Mouse (Mus musculus) midbrain, embryonic 10.5 days (tissue): ENCODE measurements at regions not wholly inside any gene's neighbourhood (a gene's known extent, or its start where the extent isn't known, plus 50 kb on each side); places are given as distances from the start of the nearest gene placed in this dataset.

Experiments used
- DNase-seq: peaks from one replicate; pipeline ENCODE4 v3.0.0-alpha.2; 2017; ENCODE audit warnings: low spot score
- H3K27ac ChIP-seq: fragments of 300-500 bp; sonication (generic); replicated peaks from 2 replicates; pipeline ENCODE4 v1.5.1; 2016; ENCODE audit warnings: mild to moderate bottlenecking
- H3K27me3 ChIP-seq: fragments of 300-500 bp; sonication (generic); 2 replicates; pipeline ENCODE4 v1.6.1; 2016; ENCODE audit warnings: low read depth, mild to moderate bottlenecking; ENCODE audit not compliant: poor library complexity, severe bottlenecking
- H3K36me3 ChIP-seq: fragments of 300-500 bp; sonication (generic); 2 replicates; pipeline ENCODE4 v1.6.1; 2016; ENCODE audit warnings: mild to moderate bottlenecking, moderate library complexity
- H3K4me1 ChIP-seq: fragments of 300-500 bp; sonication (generic); 2 replicates; pipeline ENCODE4 v1.6.1; 2016
- H3K4me3 ChIP-seq: fragments of 300-500 bp; sonication (generic); 2 replicates; pipeline ENCODE4 v1.5.1; 2016; ENCODE audit warnings: mild to moderate bottlenecking, moderate library complexity
- H3K9me3 ChIP-seq: fragments of 300-500 bp; sonication (generic); replicated peaks from 2 replicates; pipeline ENCODE4 v1.6.1; 2016; ENCODE audit warnings: mild to moderate bottlenecking
- WGBS: fragments of 180-500 bp; shearing (Covaris S2); methylation state at CpG from one replicate; pipeline ENCODE4 v1.1.7; 2016; 5-methylcytosine and 5-hydroxymethylcytosine counted together

DNA sequence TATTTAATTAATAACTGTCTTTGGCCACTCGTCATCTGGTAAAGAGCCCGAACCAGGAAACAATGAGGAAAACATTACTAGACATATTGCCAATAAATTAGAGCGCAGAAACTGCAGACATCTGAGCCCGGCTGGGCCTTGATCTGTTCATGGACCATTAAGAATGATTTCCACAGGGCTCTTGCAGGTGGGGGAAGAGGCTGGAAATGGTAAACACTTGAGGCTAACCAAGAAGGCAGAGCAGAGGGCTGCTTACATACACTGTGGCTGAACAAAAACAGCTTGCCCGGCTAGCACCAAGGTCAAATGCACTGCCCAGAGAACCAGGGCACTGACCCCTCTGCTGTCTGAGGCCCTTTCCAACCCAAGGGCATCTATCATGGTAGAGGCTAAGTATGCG, 115.5 kb upstream of the Twist2 start:
- Histone ChIP-seq H3K4me3 (no peak overlapping the region), H3K27ac (no peak overlapping the region), H3K4me1 (peaks cover 4% of the 10 kb centered on the region), H3K36me3 (no peaks in the 10 kb centered on the region), H3K27me3 (no peaks in the 10 kb centered on the region), H3K9me3 (no peaks in the 10 kb centered on the region; the same call in 1 of the 2 replicates)
- DNase-seq = no peak
- 90% methylated on average over 6 of the region's 6 CpGs for WGBS

DNA sequence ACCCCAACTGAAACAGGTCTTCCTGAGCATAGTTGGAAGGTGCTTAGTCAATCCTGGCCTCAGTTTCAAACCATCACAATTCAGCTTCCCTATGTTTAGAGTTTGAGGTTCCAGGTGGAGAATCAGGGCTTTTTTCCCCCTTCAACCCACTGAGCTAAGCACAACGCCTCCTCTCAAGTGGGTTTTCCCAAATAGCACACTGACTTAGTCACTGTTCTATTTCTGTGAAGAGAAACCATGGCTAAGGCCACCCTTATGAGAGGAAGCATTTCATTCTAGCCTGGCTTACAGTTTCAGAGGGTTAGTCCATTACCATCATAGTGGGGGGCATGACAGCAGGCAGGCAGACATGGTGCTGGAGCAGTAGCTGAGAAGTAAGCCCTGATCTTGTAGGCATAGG, 109.7 kb upstream of the Twist2 start:
- Histone ChIP-seq H3K4me3 (no peak overlapping the region), H3K9me3 (0 out of 2 replicates have a peak, but pooled peaks cover 4% of the 10 kb centered on the region), H3K4me1 (peaks cover 4% of the 10 kb centered on the region), H3K27me3 (no peaks in the 10 kb centered on the region), H3K27ac (no peak overlapping the region), H3K36me3 (no peaks in the 10 kb centered on the region)
- 83% methylated on average over 1 of the region's 1 CpGs for WGBS
- DNase-seq = no peak

- no peaks in the 10 kb centered on the region for H3K27me3 ChIP-seq
- DNase-seq = no peak
- H3K4me3 ChIP-seq = no peak overlapping the region
- no peak overlapping the region for H3K27ac ChIP-seq
- H3K4me1 ChIP-seq = peaks cover 4% of the 10 kb centered on the region
- 0 out of 2 replicates have a peak, but pooled peaks cover 4% of the 10 kb centered on the region for H3K9me3 ChIP-seq
- WGBS = 89% methylated on average over 9 of the region's 9 CpGs
- no peaks in the 10 kb centered on the region for H3K36me3 ChIP-seq
Observed at GRCm38 (mm10) chr1:91692709-91693460, 108.4 kb upstream of the Twist2 start.

DNA sequence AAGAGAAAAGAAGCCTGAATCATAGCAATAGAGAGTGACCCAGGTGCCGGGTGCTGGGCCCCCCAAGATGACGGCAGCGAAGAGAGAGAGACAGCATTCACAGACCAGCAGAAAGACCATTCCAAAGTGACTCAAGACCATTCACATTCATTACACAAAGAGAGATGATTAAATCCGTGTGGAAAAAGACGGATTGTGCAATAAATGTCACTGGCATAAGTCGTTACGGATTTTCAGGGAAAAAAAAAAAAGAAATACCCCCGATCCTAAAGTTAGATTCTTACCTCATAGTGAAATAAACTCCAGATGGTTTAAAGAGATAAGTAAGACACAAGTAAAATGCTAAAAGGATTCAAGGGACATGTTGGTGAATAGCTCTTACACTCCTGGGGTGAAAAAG, 104.2 kb upstream of the Twist2 start:
- no peak for DNase-seq
- no peak overlapping the region for H3K27ac ChIP-seq
- 90% methylated on average over 8 of the region's 8 CpGs for WGBS

DNA sequence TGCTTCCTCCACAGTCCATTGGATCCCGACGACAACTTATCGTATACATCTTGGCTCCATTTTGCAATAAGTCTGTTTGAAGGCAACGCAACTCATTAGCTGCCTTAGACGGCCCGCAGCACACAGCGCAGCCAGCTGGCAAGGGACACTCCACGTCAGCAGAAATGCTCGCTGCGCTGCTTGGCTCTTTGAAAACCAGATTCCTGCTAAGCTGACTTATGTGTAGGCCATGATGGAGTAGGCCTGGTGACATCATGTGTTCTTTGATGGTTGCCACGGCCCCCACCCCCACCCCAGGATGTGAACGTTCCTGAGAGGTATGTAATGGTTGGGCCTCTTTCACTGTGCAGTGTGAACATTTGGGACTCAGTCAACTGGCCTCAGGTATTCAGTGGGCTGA, 99.8 kb upstream of the Twist2 start:
- no peaks in the 10 kb centered on the region for H3K27me3 ChIP-seq

More for the DNA sequence above, 104.2 kb upstream of the Twist2 start:
- H3K36me3 ChIP-seq = no peaks in the 10 kb centered on the region
- no peaks in the 10 kb centered on the region for H3K4me1 ChIP-seq
- H3K4me3 ChIP-seq = no peak overlapping the region
- H3K9me3 ChIP-seq = no peaks in the 10 kb centered on the region
- no peaks in the 10 kb centered on the region for H3K27me3 ChIP-seq

GRCm38 (mm10) chr1:91702021-91702420, 99.2 kb upstream of the Twist2 start:
- H3K9me3 ChIP-seq = no peaks in the 10 kb centered on the region
- no peak overlapping the region for H3K27ac ChIP-seq
- H3K4me1 ChIP-seq = no peaks in the 10 kb centered on the region
- no peak overlapping the region for H3K4me3 ChIP-seq
- DNase-seq = no peak
- no peaks in the 10 kb centered on the region for H3K27me3 ChIP-seq
- H3K36me3 ChIP-seq = no peaks in the 10 kb centered on the region
- WGBS = 88% methylated on average over 6 of the region's 6 CpGs

More for the DNA sequence above, 99.8 kb upstream of the Twist2 start:
- H3K36me3 ChIP-seq = no peaks in the 10 kb centered on the region
- no peak for DNase-seq
- no peaks in the 10 kb centered on the region for H3K9me3 ChIP-seq
- H3K4me3 ChIP-seq = no peak overlapping the region
- no peaks in the 10 kb centered on the region for H3K4me1 ChIP-seq
- WGBS = 94% methylated on average over 12 of the region's 12 CpGs
- H3K27ac ChIP-seq = no peak overlapping the region

- Histone ChIP-seq H3K4me3 (no peak overlapping the region), H3K27me3 (no peaks in the 10 kb centered on the region), H3K9me3 (no peaks in the 10 kb centered on the region), H3K4me1 (no peaks in the 10 kb centered on the region), H3K27ac (no peak overlapping the region), H3K36me3 (no peaks in the 10 kb centered on the region)
- no peak for DNase-seq
Observed at GRCm38 (mm10) chr1:91702737-91703136, 98.5 kb upstream of the Twist2 start.

DNA sequence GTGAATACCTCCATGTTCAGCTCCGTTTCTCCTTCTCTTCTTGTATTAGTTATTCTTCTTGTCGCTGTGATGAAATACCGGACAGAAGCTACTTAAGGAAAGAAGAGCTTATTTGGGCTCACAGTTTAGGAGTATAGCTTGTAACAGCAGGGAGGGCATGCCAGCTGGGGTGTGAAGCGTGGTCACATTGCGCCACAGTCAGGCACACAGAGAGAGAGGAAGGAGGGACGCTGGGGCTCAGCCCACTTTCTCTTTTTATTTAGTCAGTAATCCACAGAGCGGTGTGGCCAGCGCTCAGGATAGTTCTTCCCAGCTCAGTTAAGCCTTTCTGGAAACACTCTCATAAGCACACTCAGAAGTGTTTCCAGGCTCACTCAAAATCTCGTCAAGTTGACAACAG, 95.8 kb upstream of the Twist2 start:
- H3K9me3 ChIP-seq = no peaks in the 10 kb centered on the region
- H3K4me1 ChIP-seq = no peaks in the 10 kb centered on the region
- H3K4me3 ChIP-seq = no peak overlapping the region
- H3K27ac ChIP-seq = no peak overlapping the region
- no peaks in the 10 kb centered on the region for H3K36me3 ChIP-seq
- 84% methylated on average over 9 of the region's 9 CpGs for WGBS
- H3K27me3 ChIP-seq = no peaks in the 10 kb centered on the region
- no peak for DNase-seq

DNA sequence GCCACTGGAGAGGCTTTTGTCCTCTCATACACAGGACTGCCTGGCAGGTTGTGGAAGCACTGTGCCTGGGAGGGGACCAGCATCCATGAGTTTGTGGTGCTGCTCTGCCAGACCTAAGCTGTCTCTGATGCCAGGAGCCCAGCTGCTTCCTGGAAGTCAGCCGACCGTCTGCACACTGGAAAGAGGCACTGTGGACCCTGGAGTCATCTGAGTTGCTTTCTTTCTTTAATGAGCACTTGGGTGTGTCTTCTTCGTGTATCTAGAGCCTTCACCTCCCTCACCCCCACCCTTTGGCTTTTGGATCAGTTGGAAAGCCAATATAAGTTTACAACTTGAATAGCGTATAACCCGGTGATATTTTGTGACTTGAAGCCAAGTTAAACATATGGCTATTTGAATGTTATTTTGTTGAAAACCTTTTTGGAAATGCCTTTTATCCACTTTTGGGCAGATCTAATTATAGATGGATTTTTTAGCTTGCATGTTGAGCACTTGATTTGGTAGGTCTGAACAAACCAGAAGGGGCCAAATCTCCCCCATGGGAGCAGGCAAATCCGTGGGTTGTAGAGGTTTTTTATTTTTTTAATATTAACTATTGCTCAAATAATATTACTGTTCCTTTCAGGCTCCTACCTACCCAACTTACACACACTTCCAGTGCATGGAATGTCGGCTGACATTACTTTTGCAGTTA, 92.6 kb upstream of the Twist2 start:
- 83% methylated on average over 7 of the region's 7 CpGs for WGBS
- DNase-seq = no peak
- no peaks in the 10 kb centered on the region for H3K27me3 ChIP-seq
- no peak overlapping the region for H3K4me3 ChIP-seq
- H3K36me3 ChIP-seq = no peaks in the 10 kb centered on the region
- H3K9me3 ChIP-seq = no peaks in the 10 kb centered on the region
- no peak overlapping the region for H3K27ac ChIP-seq
- no peaks in the 10 kb centered on the region for H3K4me1 ChIP-seq

DNA sequence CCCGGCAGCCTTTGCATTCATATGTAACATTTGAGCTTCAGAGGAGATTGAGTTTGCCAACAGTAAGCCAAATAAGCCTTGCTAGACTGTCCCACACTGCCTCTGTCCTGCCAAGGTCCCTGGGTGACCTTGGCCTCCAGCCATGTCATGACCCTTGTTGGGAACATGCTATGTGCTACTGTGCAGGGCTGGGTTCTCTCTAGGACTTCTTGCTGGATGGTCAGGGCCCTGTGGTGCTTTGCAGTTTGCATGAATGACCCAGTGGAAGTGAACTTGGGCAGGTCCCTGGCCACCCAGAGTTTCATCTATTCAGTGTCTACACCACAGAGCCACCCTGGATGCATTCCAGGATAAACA, 92.0 kb upstream of the Twist2 start:
- Histone ChIP-seq H3K4me1 (no peaks in the 10 kb centered on the region), H3K36me3 (no peaks in the 10 kb centered on the region), H3K27me3 (no peaks in the 10 kb centered on the region), H3K9me3 (no peaks in the 10 kb centered on the region), H3K27ac (no peak overlapping the region), H3K4me3 (no peak overlapping the region)
- 93% methylated on average over 1 of the region's 1 CpGs for WGBS
- no peak for DNase-seq

DNA sequence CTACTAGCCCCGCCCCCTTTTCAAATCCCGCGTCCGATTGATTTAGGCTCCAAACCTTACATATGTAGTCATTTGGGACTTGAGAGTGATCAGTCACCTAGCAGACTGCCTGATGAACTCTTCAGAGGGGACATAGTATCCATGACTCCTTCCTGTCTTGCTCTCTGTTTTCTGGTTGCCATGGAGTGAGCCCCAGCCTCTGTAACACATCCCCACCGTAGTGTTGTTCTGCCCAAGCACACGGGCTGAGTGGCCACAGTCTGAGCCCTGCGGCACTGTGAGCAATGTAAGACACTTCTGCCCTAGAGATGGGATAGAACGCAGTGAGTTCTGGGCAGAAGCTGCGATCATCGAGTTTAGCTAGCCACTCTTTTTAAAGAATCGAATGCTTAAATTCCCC, 88.1 kb upstream of the Twist2 start:
- Histone ChIP-seq H3K27me3 (no peaks in the 10 kb centered on the region), H3K9me3 (no peaks in the 10 kb centered on the region), H3K4me1 (no peaks in the 10 kb centered on the region), H3K4me3 (no peak overlapping the region), H3K27ac (no peak overlapping the region), H3K36me3 (no peaks in the 10 kb centered on the region)
- no peak for DNase-seq
- 90% methylated on average over 11 of the region's 11 CpGs for WGBS

DNA sequence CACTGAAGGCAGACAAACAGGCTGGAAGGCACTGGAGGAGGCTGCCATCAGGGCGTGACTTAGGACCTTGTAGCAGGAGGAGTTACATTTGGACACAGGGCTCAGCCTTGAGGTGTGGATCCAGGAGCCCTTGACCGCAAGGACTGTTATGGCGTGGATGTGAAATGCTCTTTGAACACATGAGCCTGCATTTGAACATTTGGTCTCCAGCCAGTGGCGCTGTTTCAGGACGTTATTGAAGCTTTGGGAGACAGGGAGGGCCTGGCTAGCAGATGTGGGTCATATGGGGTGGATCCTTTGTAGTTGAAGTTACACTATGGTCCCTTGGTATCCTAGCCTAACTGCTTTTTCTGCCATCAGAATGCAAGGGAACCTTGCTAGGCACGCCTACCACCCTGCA, 87.0 kb upstream of the Twist2 start:
- Histone ChIP-seq H3K4me1 (no peaks in the 10 kb centered on the region), H3K27ac (no peak overlapping the region), H3K9me3 (no peaks in the 10 kb centered on the region), H3K4me3 (no peak overlapping the region), H3K27me3 (no peaks in the 10 kb centered on the region), H3K36me3 (no peaks in the 10 kb centered on the region)
- DNase-seq = no peak
- WGBS = 89% methylated on average over 6 of the region's 6 CpGs

DNA sequence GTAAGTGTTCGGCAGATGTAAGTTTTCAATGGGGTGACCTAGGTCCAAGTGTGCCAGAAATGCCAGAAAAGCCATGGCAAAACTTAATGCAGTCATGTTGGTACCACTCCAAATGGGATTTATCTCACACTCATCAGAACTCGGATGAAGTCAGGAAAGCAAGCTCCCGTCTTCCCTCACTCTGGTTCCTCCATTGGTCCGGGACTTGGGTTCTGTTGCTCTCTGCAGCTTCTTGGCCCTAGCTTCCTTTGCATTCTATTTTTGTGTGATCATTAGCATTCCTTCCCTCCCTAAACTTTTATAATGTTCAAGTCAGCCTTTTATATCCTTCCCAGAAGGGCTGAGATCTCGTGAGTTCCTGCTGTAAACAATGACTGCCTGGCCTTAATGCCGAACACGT, 85.9 kb upstream of the Twist2 start:
- WGBS = 93% methylated on average over 7 of the region's 7 CpGs
- no peaks in the 10 kb centered on the region for H3K9me3 ChIP-seq
- no peaks in the 10 kb centered on the region for H3K4me1 ChIP-seq
- H3K27me3 ChIP-seq = no peaks in the 10 kb centered on the region
- H3K4me3 ChIP-seq = no peak overlapping the region
- no peaks in the 10 kb centered on the region for H3K36me3 ChIP-seq
- DNase-seq = no peak
- no peak overlapping the region for H3K27ac ChIP-seq
